Mouse (Mus musculus): ENCODE measurements around the gene Hist1h2ap.
"Not testable (repeated sequence)": the region's sequence is repeated elsewhere in the genome, so short reads cannot be mapped to it uniquely, and the experiment has no call there.

Hist1h2ap gene

DNA sequence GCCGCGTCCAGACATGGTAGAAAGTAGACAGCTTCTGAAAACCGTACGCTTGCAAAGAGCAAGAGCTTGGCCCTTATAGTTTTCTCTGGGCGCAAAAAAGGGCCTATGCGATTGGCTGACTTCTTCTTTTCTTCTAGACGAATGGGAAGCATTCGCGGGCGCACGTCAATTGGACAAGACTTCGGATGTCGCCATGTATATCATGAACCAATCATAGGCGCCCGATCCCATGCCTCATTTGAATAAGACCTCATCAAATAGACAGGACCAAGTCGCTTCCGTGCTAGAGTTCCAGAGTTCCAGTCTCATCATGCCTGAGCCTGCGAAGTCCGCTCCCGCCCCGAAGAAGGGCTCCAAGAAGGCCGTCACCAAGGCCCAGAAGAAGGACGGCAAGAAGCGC, at the start of gene Hist1h2ap, which contains the start of gene Hist1h2br:
TSS of gene Hist1h2ap (minus strand) at position 47 of the 400 bp plus-strand sequence.
TSS of gene Hist1h2br (plus strand) at position 283 of the 400 bp plus-strand sequence.
- not testable (repeated sequence) for DNase-seq

DNA sequence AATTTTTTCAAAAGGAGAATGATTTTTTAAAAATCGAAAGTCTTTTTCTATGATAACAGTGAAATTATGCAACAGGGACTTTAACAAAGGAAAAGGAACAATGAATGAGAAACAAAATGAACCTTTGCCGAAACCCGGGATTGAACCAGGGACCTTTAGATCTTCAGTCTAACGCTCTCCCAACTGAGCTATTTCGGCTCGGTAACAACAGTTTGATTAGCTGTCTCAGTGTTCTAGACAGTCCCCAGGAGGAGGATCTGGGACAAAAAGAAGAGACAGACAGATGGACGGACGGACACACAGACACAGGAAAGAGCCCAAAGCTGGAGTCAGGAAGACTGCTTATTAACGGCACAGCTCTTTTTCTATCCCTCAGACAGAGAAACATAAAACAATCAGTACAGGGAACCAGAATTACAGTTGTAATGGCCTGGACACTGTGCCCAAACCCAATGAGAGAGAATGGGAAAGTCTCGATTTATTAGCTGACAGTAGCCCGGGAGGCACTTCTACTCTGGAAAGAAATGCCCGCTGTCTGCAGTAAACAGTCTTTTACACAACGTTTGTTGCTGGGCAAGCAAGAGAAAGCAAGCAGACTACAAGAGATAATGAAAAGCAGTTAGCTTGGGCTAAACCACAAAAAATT, 49.6 kb upstream of the Hist1h2ap start:
- peak; percentile 18 for DNase-seq

DNA sequence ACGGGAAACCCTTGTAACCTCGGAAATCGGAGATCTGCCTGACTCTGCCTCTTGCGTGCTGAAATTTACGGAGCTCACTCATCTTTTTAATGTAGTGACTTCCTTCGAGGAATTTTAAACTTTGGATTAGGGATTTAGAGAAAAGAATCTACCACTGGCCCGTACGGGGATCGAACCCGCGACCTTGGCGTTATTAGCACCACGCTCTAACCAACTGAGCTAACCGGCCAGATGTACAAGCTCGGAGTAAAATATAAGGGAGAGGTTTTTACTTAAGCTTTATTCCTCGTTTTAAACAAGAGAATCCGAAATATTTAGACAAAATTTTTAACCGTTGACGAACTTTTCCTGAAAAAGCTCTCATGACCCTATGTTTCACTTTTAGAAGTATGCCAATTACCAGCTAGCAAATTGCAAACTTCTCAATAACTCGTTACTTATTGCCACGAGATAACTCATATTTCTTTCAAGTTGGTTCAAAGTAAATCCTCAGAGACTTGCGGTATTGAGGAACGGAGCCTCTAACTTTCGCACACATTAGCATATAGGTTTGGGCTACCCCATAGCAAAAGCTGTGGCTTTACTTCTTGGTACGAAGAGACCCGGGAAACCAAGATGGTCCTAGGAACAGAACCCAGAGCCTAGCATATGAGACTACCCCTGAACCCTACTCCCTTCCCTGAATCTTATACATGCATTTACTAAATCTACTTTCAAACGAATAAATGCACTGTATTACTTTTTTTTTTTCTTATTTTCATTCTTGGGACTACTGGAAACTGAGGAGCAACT, 48.8 kb upstream of the Hist1h2ap start:
- DNase-seq: peak; percentile 7

DNA sequence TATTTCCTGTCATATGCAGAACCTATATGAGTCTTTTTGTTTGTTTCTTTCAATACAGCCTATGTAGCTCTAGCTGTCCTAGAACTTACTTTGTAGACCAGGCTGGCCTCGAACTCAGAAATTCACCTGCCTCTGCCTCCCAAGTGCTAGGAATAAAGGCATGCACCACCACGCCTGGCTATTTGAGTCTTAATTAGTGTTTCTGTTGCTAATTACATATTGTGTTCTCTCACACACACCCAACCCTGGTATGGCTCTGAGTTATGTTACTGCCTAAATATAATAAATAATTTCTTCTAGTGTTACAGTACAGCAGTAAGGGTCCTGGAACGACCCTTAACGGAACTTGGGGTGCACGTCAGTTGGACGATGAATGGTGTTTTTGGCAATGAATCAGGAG, 47.4 kb upstream of the Hist1h2ap start:
- no peak for DNase-seq

DNA sequence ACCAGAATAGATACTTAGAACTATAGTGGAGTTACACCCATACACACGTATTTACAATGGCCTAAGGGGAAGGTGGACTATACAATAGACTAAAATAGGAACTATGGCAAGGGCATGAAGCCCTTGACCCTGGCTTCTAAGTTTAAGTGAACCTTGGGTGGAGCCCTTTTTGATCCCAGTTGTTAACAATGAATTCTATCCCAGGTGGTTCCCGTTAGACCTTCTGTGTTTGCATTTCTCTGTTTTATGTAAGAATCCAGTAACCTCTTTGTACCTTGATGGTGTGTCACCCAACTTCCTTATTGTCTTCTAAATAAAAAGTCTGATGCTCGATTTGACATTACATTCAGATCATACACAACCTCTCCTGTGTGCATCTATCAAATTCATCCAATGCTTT, 32.2 kb upstream of the Hist1h2ap start:
- DNase-seq: not testable (repeated sequence)

DNA sequence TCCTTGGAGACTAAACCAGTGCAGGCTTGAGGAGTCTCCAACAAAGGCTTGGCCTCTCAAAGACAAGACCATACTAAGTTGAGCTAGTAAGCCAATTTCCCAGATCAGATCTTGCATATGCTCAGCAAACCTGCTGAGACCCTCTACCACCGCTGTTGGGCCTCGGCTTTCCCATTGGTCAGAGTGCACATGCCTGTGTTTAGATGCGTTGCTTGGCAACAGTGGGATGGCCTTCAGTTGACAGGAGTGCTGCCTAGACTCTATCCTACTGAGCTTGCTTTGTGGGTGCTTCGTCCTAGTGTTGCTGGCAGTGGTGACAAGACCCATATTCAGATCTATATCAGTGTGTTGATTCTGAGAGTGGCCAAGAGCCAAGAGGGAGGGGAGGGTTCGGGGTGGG, 28.3 kb upstream of the Hist1h2ap start:
- DNase-seq: no peak

DNA sequence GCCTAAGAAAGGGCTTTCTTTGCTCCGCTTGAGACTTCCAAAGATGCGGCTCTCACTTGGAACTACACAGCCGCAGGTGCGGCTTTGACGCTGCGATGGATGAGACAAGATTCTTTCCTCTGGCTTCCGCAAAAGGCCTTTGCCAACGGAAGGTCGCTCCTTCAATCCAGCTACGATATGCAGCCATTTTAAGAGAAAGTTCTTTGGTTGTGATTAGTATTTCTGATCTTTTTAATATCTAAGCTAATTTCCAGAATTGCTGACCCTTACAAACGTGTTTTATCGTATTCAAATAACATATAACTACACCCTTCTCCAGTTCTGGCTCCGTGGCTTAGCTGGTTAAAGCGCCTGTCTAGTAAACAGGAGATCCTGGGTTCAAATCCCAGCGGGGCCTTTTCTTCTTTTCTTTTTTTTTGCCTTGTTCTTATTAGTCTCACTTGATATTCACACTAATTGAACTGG, 22.4 kb upstream of the Hist1h2ap start:
- peak; percentile 24 for DNase-seq

DNA sequence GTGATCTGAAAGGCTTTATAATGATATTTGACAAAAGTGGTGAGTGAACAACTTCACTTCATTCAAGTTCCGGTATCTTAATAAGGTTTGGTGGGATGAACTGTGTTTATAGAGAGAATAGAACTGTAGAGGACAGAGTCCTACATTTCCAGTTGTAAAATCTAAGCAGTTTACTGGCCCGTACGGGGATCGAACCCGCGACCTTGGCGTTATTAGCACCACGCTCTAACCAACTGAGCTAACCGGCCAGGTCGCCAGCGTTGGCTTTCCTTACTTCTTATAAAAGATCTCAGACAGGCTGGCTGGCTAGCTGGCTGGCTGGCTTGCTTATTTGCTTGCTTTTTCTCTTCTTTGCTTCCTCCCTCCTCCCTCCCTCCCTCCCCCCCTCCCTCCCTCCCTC, 21.8 kb upstream of the Hist1h2ap start:
- DNase-seq: peak; percentile 71

DNA sequence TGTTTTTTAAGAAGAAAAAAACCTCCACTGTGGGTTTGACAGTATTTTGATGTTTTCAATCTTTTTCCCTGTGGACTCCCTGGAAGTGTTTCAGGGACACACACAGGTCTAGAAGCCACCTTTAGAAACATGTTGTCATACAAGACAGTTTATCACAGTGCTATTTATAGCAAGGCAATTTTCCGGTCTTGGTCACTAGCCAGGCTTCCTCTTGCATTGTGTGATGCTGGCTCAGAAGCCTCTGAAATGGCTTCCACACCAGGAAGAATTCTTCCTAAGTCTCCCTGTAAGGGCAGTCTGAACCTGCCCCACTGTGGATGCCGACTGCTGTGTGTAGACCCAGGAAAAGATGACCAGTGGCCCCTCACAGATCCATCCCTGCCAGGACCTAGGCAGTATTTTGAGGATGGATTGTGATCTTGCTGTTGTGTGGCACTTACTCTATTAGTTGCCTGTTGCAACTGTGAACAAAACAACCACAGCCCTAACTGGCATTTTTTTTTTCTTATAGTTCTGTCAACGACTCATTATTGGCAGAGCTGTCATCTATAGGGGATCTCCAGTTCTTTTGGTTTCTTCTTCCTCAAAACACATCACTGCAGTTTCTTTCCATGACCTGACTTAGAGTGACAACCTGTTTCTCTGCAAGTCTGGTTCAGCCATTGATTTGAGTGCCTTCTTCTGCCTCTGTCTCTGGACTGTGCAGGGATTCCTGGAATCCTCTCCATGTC, 19.1 kb upstream of the Hist1h2ap start:
- no peak for DNase-seq

DNA sequence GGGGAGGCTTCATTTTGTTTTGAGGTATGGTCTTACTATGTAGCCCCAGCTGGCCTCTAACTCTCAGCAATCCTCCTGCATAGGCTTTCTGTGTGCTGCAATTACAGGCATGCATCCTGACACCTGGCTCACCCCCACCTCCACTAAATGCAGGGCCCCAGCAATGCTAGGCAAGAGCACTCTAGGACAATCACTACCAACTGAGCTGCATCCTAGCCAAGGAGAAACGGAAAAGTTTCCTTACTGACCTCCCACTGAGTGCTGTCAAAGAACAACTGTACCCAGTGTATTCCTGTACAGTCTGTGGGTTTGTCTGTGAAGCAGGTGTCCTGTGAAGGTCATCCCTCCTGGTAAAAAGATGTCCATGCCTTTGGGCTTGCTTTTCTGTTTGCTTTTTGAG, 17.4 kb upstream of the Hist1h2ap start:
- DNase-seq: not testable (repeated sequence)

DNA sequence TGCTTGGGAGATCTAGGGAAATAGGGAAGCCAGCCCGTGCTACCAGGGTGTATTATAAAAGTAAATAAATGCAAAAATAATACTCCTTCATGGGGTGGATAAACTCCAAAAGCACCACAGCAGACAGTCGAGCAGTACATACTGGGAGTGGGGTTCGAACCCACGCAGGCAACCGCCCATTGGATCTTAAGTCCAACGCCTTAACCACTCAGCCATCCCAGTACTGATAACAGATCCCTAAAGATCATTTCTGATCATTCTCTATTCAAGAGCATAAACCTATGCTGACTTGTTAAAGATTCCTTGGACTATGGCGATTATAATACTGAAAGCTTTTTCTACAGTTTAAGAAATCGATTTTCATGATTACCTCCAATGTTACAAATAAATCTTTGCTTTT, 14.6 kb upstream of the Hist1h2ap start:
- no peak for DNase-seq

DNA sequence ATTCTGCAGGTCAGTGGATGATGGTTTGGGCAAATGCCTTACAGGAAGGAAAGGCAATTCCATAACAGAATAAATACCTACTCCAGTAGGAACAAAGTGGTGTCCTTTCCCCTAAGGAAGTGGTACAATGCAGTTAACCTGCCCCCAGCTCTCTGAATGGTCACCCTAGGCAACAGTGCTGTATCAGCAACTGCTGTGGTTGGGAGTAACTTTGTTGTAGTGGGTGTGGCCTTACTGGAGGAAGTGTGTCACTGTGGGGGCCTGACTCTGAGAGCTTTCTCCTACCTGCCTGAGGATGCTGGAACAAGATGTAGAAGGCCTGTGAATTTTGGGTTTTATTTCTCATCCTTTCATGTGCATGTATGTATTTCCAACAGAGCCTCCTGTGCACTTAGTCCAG, 13.0 kb upstream of the Hist1h2ap start:
- DNase-seq: not testable (repeated sequence)

DNA sequence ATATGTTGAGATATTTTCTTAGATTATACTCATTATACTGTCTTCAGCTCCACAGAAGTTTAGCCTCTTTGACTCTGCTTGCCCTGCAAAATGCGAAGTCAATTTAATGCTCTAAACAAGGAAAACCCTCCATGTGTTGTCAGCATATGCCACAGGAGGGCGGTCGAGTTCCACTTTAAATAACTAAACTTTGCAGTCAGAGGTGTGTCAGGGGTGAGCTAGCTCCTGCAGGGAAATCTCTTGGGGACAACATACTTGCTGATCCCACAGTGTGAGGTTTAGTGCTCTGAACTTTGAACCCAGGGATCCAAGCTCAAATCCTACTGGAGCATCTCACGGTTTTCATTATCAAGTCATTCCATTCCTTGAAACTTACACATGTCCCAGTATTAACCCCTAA, 7.2 kb upstream of the Hist1h2ap start:
- DNase-seq: not testable (repeated sequence)

DNA sequence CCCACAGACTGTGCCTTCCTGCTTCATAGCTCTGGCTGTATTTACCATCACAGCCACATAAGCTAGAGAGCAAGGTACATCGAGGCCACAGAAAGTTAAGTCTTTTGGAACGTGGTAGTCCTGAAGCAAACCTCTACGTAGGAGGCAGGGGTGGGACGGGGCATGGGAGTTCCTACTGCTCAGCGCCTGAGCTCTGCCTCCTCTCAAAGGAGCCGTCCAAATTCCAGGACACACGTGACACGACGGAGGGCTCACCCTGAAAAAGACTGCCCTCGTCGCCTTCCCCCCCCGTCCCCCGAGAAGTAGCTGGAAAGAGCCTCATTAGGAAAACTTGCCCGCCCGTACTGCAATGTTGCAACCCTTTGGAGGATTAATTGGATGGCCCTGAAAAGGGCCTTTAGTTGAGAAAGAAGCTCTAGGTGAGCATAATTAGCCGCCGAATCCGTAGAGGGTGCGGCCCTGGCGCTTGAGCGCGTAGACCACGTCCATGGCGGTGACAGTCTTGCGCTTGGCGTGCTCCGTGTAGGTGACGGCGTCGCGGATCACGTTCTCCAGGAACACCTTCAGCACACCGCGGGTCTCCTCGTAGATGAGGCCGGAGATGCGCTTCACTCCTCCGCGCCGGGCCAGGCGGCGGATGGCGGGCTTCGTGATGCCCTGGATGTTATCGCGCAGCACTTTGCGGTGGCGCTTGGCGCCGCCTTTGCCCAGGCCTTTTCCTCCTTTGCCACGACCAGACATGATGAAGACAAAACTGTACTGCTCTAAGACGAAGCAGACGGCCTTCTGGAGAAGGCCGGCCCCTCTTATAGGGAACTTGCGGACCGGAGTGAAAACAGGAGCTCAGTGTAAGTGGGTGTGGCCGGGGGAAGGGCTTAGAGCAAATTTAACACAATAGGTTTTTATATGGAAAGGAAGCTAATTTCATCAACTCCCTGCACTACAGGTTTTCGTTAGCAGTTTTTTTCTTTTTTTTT, 1.6 kb downstream of the Hist1h2ap start, which contains the start of gene Hist1h4n:
TSS of gene Hist1h4n (minus strand) at position 779 of the 977 bp plus-strand sequence.
- peak; percentile 52 for DNase-seq

DNA sequence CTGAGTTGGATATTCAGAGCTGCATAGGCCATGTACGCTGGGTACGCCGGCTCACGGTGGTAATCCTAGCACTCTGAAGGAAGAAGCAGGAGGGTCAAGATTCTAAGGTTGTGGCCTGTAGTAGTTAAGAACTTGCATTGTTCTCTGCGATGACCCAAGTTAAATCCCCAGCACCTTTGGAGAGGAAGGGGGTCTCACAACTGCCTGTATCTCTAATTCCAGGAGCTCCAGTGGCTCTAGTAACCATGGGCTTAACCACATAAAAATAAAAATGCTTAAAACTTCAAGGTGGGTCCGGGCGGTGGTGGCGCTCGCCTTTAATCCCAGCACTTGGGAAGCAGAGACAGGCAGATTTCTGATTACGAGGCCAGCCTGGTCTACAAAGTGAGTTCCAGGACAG, 3.0 kb downstream of the Hist1h2ap start:
- DNase-seq: no peak

DNA sequence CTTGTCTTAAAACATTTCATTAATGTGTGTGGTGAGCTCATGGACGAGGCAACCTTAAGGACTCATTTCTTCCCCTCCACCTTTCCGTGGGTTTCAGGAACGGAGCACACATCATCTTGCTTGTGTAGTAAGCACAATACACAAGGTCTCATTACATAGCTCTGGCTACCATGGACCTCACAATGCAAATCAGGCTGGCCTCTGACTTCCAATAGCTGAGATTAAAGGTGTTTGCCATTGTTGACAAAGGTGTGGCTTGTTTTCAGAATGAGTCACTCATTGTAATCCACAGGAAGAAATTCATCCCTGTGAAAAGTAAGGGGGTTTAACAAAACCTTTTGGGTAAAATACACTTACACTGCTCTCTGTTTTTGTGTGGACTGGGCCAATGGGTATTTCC, 4.8 kb downstream of the Hist1h2ap start:
- DNase-seq: no peak

DNA sequence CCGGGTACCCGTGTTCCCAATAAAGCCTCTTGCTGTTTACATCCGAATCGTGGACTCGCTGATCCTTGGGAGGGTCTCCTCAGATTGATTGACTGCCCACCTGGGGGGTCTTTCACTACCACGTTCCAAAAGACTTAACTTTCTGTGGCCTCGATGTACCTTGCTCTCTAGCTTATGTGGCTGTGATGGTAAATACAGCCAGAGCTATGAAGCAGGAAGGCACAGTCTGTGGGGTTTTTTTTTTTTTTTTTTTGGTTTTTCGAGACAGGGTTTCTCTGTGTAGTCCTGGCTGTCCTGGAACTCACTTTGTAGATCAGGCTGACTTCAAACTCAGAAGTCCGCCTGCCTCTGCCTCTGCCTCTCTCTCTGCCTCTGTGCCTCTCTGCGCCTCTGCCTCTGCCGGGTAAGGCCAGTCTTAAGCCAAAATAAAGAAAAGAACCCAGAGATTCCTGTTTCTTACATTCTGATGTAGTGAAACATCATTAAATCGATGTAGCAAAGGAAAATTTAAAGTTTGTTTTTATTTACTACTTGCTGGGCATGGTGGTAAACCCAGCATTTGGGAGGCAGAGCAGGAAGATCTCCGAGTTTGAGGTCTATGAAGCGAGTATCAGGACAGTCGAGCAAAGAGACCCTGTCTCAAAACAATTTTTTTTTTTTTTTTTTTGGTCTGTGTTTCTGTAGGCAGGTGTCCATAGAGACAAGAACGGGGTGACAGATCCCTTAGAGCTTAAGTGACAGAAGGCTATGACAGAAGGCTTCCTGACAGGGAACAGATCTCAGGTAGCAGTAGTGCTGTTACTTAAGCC, 13.0 kb downstream of the Hist1h2ap start:
- not testable (repeated sequence) for DNase-seq

DNA sequence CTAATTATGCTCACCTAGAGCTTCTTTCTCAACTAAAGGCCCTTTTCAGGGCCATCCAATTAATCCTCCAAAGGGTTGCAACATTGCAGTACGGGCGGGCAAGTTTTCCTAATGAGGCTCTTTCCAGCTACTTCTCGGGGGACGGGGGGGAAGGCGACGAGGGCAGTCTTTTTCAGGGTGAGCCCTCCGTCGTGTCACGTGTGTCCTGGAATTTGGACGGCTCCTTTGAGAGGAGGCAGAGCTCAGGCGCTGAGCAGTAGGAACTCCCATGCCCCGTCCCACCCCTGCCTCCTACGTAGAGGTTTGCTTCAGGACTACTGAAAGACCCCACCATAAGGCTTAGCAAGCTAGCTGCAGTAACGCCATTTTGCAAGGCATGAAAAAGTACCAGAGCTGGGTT, 21.2 kb downstream of the Hist1h2ap start:
- not testable (repeated sequence) for DNase-seq

DNA sequence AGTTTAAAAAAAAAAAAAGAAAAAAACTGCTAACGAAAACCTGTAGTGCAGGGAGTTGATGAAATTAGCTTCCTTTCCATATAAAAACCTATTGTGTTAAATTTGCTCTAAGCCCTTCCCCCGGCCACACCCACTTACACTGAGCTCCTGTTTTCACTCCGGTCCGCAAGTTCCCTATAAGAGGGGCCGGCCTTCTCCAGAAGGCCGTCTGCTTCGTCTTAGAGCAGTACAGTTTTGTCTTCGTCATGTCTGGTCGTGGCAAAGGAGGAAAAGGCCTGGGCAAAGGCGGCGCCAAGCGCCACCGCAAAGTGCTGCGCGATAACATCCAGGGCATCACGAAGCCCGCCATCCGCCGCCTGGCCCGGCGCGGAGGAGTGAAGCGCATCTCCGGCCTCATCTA, 21.8 kb downstream of the Hist1h2ap start, which contains the start of gene Hist1h4m:
TSS of gene Hist1h4m (plus strand) at position 208 of the 400 bp plus-strand sequence.
- peak; percentile 60 for DNase-seq

DNA sequence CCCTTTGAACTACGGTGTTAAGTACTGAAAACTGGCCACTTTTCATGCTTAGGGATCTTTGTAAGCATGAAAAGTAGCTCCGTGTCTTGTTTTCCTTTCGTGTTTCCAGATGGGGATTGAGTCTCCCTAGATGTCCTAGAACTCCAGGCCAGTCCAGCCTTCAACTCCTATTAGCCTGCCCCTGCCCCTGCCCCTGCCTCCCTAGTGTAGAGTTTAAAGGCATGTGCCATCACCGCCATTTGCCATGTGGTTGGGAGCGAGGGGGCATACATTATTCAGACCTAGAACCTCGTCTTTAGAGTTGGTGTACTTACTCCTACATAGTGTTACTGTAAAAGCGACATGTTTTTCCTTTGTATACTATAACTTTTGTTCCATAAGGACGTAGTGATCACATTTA, 22.2 kb downstream of the Hist1h2ap start:
- DNase-seq: not testable (repeated sequence)

DNA sequence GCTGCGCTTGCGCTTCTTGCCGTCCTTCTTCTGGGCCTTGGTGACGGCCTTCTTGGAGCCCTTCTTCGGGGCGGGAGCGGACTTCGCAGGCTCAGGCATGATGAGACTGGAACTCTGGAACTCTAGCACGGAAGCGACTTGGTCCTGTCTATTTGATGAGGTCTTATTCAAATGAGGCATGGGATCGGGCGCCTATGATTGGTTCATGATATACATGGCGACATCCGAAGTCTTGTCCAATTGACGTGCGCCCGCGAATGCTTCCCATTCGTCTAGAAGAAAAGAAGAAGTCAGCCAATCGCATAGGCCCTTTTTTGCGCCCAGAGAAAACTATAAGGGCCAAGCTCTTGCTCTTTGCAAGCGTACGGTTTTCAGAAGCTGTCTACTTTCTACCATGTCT, 23.2 kb downstream of the Hist1h2ap start, which contains the start of the genes Hist1h2bq and Hist1h2ao:
TSS of gene Hist1h2bq (minus strand) at position 125 of the 400 bp plus-strand sequence.
TSS of gene Hist1h2ao (plus strand) at position 393 of the 400 bp plus-strand sequence.
- not testable (repeated sequence) for DNase-seq

Measured in layer of hippocampus, adult 9-11 months (tissue).